Mouse (Mus musculus): Measurements from ENCODE around the gene Slpi. TPM values are rescaled to one million over a fixed set of nuclear protein-coding genes. Genes with fewer than 3 reads are reported as not detected.
A peak's percentile ranks its signal among the peaks of the same experiment; 100 is the strongest.

Gene Slpi
- polyA plus RNA-seq, 1 experiment from 2014 or later, result 26.6 TPM

DNA sequence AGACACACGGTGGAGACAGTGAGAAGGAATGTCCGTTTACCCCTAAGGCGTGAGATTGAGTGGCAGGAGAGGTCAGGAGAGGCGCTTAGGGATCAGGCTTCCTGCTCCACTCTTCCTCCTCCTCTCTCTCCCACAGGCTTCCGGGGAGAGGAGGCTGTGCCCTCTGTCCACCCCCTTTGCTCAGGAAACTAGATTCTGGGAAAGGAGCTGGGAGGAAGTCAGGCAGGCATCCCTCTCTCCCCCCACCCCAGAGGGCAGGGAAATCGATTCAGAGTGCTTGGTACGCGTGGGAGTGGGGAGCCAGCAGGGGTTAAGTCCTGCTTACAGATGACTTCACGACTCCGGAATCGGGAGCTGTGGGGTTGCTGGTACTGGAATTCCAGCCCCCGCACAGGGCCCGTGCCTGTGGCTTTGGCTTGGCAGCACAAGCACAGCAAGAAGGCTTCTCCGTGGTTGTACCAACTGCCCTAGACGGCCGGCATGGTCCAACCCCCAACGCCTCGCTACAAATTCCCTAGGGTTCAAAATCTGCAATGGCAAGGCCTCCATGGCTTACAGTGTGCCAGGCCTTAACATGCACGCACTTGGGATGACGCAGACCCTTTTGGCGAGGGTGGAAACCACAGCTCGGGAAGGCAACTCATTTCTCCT is 43.8 kb upstream of the Slpi start:
- H3K4me3 ChIP-seq (ENCODE audit: low read depth, low read length), result peak overlapping the region; percentile 8; the same call in 1 of the 2 replicates
- H3K9me3 ChIP-seq (replicated peaks; ENCODE audit: control insufficient read depth, low read length), result no peaks in the 10 kb centered on the region
- 0 out of 2 replicates have a peak overlapping the region, but pooled peaks have one; percentile 31 for H3K9ac ChIP-seq (ENCODE audit: low read depth, low read length)
- ATAC-seq (ENCODE audit: low read depth), result no peak
- no peaks in the 10 kb centered on the region; the same call in 1 of the 2 replicates for H3K36me3 ChIP-seq (ENCODE audit: control insufficient read depth, insufficient read depth)
- 23% methylated on average over 22 of the region's 22 CpGs for WGBS (ENCODE audit: insufficient replicate concordance)
- H3K4me1 ChIP-seq (ENCODE audit: control insufficient read depth, low read depth, low read length), result peaks cover 2% of the 10 kb centered on the region
- H3K27ac ChIP-seq (ENCODE audit: low read length), result peak overlapping the region; percentile 76
- no peaks in the 10 kb centered on the region for H3K27me3 ChIP-seq (ENCODE audit: control insufficient read depth, insufficient read depth, low read depth, low read length)
- peak overlapping the region; percentile 41 for H3K4me2 ChIP-seq (ENCODE audit: low read depth, low read length)

DNA sequence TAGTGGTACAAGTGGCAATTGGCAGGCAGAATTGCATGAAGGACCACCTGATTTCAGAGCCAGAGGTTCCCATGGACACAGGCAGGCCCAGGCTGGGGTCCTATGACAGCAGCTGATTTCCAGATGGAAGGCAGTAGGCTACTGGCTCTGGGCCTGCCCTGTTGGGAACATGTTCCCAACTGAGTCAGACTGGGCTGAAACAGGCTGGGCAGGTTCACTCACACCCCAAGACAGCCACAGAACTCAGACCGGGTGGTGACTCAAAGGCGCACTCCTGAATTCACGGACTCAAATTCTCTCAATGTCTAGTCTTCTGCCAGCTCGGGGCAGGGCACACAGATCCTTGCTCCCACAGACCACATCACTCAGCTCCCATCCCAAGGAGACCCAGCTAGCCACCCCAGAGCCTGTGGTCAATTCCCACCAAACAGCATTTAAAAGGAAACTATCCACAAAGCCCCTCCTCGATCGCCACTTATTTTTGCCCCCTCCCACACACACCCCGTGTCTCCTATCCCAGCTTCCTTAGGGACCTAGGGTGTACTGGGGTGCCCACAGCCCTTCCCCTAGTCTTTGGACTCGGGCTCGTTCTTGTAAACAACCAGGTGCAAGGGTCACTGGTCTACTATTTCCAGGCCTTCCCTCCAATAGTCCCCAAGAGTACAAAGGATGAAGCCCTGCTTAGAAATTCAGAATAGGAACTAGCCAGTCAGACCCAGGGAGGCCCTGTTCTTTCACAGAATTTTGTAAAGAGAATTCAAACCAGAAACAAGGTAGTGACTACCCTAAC is 43.0 kb upstream of the Slpi start:
- 48% methylated on average over 9 of the region's 9 CpGs for WGBS (ENCODE audit: insufficient replicate concordance)
- peaks cover 2% of the 10 kb centered on the region for H3K4me1 ChIP-seq (ENCODE audit: control insufficient read depth, low read depth, low read length)
- no peaks in the 10 kb centered on the region for H3K27me3 ChIP-seq (ENCODE audit: control insufficient read depth, insufficient read depth, low read depth, low read length)
- H3K4me2 ChIP-seq (ENCODE audit: low read depth, low read length), result peak overlapping the region; percentile 41
- H3K27ac ChIP-seq (ENCODE audit: low read length), result peak overlapping the region; percentile 76
- ATAC-seq (ENCODE audit: low read depth), result peak; percentile 66
- H3K9ac ChIP-seq (ENCODE audit: low read depth, low read length), result peak overlapping the region; percentile 28; the same call in 1 of the 2 replicates
- no peaks in the 10 kb centered on the region for H3K9me3 ChIP-seq (replicated peaks; ENCODE audit: control insufficient read depth, low read length)
- peak overlapping the region; percentile 8; the same call in 1 of the 2 replicates for H3K4me3 ChIP-seq (ENCODE audit: low read depth, low read length)
- H3K36me3 ChIP-seq (ENCODE audit: control insufficient read depth, insufficient read depth), result no peaks in the 10 kb centered on the region; the same call in 1 of the 2 replicates

DNA sequence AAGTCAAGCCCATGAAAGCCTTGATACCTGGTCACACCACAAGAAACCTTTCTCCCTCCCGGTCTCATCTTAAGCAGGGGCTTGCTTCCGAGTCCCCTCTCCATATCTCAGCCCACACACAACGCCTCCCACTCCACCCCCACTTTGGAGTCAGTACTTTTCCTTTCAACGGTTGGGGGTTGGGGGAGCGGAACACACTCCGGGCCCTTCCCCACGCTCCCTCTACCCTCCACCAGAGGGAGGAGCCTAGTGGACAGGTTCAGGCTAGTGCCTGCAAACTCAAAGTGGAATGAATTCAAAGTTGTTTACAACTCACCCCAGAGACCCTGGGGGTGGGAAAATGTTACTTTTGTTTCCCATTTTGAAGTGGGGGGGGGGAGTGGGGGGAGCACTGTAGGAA is 41.8 kb upstream of the Slpi start:
- H3K4me1 ChIP-seq (ENCODE audit: control insufficient read depth, low read depth, low read length), result peaks cover 2% of the 10 kb centered on the region
- peak overlapping the region; percentile 41; the same call in 1 of the 2 replicates for H3K4me2 ChIP-seq (ENCODE audit: low read depth, low read length)
- WGBS (ENCODE audit: insufficient replicate concordance), result 16% methylated on average over 7 of the region's 7 CpGs
- H3K9ac ChIP-seq (ENCODE audit: low read depth, low read length), result no peak overlapping the region
- no peak overlapping the region for H3K4me3 ChIP-seq (ENCODE audit: low read depth, low read length)
- H3K27ac ChIP-seq (ENCODE audit: low read length), result no peak overlapping the region
- no peaks in the 10 kb centered on the region for H3K9me3 ChIP-seq (replicated peaks; ENCODE audit: control insufficient read depth, low read length)
- ATAC-seq (ENCODE audit: low read depth), result no peak
- peaks cover 2% of the 10 kb centered on the region; the same call in 1 of the 2 replicates for H3K36me3 ChIP-seq (ENCODE audit: control insufficient read depth, insufficient read depth)
- H3K27me3 ChIP-seq (ENCODE audit: control insufficient read depth, insufficient read depth, low read depth, low read length), result no peaks in the 10 kb centered on the region

DNA sequence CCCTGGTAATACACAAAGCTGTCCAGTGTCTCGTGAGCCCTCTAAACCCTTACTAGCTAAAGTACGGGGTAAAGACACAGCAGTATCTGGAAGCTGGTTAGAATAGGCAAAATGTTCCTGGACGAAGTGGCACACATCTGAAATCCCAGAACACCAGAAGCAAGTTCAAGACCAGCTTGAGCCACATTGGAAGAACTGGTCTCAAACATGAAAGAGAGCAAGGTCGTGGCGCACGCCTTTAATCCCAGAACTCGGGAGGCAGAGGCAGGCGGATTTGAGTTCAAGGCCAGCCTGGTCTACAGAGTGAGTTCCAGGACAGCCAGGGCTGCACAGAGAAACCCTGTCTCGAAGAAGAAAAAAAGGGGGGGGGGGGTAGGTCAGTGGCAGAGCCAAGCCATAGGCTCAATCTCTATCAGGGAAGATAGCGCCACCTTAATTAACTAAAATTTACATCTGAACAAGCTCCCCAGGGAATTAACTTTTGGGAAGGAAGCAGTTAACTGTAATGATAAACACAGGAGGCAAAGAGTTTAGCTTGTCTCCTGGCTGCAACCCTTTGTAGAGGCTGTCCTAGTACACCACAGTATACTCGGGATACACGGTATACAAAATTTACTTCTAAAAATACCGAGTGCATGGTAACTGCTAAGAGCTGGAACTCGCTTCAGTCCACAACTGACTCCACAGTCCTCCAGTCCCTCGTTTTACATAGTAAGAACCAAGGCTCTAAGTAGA is 41.2 kb upstream of the Slpi start:
- Histone ChIP-seq H3K27me3 (ENCODE audit: control insufficient read depth, insufficient read depth, low read depth, low read length) (no peaks in the 10 kb centered on the region), H3K9ac (ENCODE audit: low read depth, low read length) (no peak overlapping the region), H3K4me3 (ENCODE audit: low read depth, low read length) (no peak overlapping the region), H3K9me3 (replicated peaks; ENCODE audit: control insufficient read depth, low read length) (no peaks in the 10 kb centered on the region), H3K4me2 (ENCODE audit: low read depth, low read length) (no peak overlapping the region), H3K36me3 (ENCODE audit: control insufficient read depth, insufficient read depth) (peaks cover 2% of the 10 kb centered on the region; the same call in 1 of the 2 replicates), H3K27ac (ENCODE audit: low read length) (no peak overlapping the region), H3K4me1 (ENCODE audit: control insufficient read depth, low read depth, low read length) (peaks cover 2% of the 10 kb centered on the region)
- ATAC-seq (ENCODE audit: low read depth), result no peak
- 37% methylated on average over 15 of the region's 15 CpGs for WGBS (ENCODE audit: insufficient replicate concordance)

DNA sequence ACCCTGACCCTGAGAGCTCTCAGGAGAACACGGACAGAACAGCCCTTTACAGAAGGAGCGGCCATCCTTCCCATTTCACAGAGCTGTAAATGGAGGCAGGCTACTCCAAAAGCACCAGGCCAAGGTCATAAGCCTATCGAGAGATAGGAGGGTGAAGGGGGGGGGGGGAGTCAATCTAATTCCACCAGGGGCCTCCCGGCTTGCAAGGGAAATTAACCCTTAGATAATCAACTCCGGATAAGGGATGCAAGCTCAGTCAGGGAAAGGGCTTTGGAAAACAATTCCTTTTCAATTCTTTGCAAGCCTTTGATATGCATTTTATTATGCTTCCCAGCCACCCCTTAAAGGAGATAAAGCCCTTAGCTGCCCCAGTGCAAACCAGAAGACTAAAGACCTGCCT is 39.6 kb upstream of the Slpi start:
- no peaks in the 10 kb centered on the region for H3K9me3 ChIP-seq (replicated peaks; ENCODE audit: control insufficient read depth, low read length)
- no peak for ATAC-seq (ENCODE audit: low read depth)
- WGBS (ENCODE audit: insufficient replicate concordance), result 32% methylated on average over 5 of the region's 5 CpGs
- no peaks in the 10 kb centered on the region; the same call in none of the 2 replicates for H3K4me1 ChIP-seq (ENCODE audit: control insufficient read depth, low read depth, low read length)
- no peak overlapping the region for H3K4me2 ChIP-seq (ENCODE audit: low read depth, low read length)
- peaks cover 8% of the 10 kb centered on the region for H3K36me3 ChIP-seq (ENCODE audit: control insufficient read depth, insufficient read depth)
- no peaks in the 10 kb centered on the region for H3K27me3 ChIP-seq (ENCODE audit: control insufficient read depth, insufficient read depth, low read depth, low read length)
- no peak overlapping the region for H3K4me3 ChIP-seq (ENCODE audit: low read depth, low read length)
- H3K27ac ChIP-seq (ENCODE audit: low read length), result no peak overlapping the region
- H3K9ac ChIP-seq (ENCODE audit: low read depth, low read length), result no peak overlapping the region

DNA sequence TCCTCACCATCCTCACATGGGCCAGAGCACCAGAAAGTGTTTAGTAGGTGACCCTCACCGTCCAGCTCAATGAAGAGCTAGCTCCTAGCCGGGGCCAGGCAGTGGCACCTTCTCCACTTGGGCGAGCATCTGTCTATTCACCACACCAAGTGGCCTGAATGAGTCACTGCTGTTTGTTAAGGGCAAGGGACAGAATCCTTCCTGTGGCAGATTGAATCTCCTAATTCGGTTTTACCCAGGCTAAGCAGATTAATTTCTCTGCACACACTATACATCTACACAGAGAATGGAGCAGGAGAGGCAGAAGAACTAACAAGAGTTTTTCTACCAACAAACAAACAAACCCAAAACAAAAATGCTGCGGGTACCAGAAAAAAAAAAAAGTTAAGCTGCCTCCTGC is 38.1 kb upstream of the Slpi start:
- Histone ChIP-seq H3K4me1 (ENCODE audit: control insufficient read depth, low read depth, low read length) (no peaks in the 10 kb centered on the region; the same call in 1 of the 2 replicates), H3K36me3 (ENCODE audit: control insufficient read depth, insufficient read depth) (peaks cover 8% of the 10 kb centered on the region)

DNA sequence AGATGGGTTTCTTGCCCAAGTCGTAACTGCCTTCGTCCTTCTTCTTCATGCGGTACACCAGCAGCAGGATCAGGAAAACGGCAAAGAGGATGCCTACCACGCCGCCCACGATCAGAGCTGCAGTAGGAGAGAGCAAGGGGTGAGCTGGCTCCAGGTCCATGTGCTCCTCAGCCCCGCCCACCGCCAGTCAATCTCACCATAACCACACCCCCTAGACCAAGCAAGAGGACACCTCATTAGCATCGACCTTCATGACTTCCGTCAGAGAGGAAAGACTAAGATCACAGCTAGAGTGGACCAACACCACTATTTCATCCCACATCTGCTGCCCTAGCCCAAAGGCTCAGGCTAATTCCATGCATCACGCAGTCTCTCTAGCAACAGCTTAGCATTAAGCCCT is 37.2 kb upstream of the Slpi start:
- H3K36me3 ChIP-seq (ENCODE audit: control insufficient read depth, insufficient read depth), result peaks cover 8% of the 10 kb centered on the region
- H3K27me3 ChIP-seq (ENCODE audit: control insufficient read depth, insufficient read depth, low read depth, low read length), result no peaks in the 10 kb centered on the region
- H3K4me1 ChIP-seq (ENCODE audit: control insufficient read depth, low read depth, low read length), result no peaks in the 10 kb centered on the region; the same call in 1 of the 2 replicates
- no peak overlapping the region for H3K9ac ChIP-seq (ENCODE audit: low read depth, low read length)
- WGBS (ENCODE audit: insufficient replicate concordance), result 16% methylated on average over 12 of the region's 12 CpGs
- H3K9me3 ChIP-seq (replicated peaks; ENCODE audit: control insufficient read depth, low read length), result no peaks in the 10 kb centered on the region
- H3K27ac ChIP-seq (ENCODE audit: low read length), result no peak overlapping the region
- no peak for ATAC-seq (ENCODE audit: low read depth)
- H3K4me2 ChIP-seq (ENCODE audit: low read depth, low read length), result no peak overlapping the region
- H3K4me3 ChIP-seq (ENCODE audit: low read depth, low read length), result no peak overlapping the region

More for the DNA sequence above, 38.1 kb upstream of the Slpi start:
- H3K27ac ChIP-seq (ENCODE audit: low read length), result no peak overlapping the region
- 47% methylated on average over 5 of the region's 5 CpGs for WGBS (ENCODE audit: insufficient replicate concordance)
- no peak overlapping the region for H3K4me3 ChIP-seq (ENCODE audit: low read depth, low read length)
- no peak overlapping the region for H3K4me2 ChIP-seq (ENCODE audit: low read depth, low read length)
- ATAC-seq (ENCODE audit: low read depth), result no peak
- H3K9me3 ChIP-seq (replicated peaks; ENCODE audit: control insufficient read depth, low read length), result no peaks in the 10 kb centered on the region
- H3K27me3 ChIP-seq (ENCODE audit: control insufficient read depth, insufficient read depth, low read depth, low read length), result no peaks in the 10 kb centered on the region
- no peak overlapping the region for H3K9ac ChIP-seq (ENCODE audit: low read depth, low read length)

DNA sequence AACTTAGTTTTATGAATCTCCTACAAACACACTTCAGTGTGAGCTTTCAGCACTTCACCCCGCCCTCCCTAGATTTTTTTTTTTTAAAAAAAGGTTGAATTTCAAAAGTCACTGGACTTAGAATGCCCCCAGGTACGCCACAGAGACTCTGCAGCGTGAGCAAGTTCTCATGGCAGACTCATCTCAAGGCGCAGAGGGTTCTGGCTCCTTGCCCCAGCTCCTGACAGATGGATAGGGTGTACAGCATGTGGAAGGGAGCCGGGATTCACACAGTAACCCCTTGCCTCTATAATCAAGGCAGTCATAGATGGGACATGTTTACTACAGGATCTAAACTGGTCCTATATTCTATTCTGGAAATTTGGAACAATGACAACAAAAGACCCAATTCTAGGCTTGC is 36.5 kb upstream of the Slpi start:
- Histone ChIP-seq H3K36me3 (ENCODE audit: control insufficient read depth, insufficient read depth) (peaks cover 8% of the 10 kb centered on the region), H3K27ac (ENCODE audit: low read length) (no peak overlapping the region), H3K4me3 (ENCODE audit: low read depth, low read length) (no peak overlapping the region), H3K9ac (ENCODE audit: low read depth, low read length) (no peak overlapping the region), H3K4me1 (ENCODE audit: control insufficient read depth, low read depth, low read length) (no peaks in the 10 kb centered on the region; the same call in 1 of the 2 replicates), H3K27me3 (ENCODE audit: control insufficient read depth, insufficient read depth, low read depth, low read length) (no peaks in the 10 kb centered on the region), H3K4me2 (ENCODE audit: low read depth, low read length) (no peak overlapping the region), H3K9me3 (replicated peaks; ENCODE audit: control insufficient read depth, low read length) (no peaks in the 10 kb centered on the region)
- no peak for ATAC-seq (ENCODE audit: low read depth)
- 62% methylated on average over 5 of the region's 5 CpGs for WGBS (ENCODE audit: insufficient replicate concordance)

Data from liver, embryonic 16.5 days (tissue).